Mouse (Mus musculus) hindbrain, embryonic 10.5 days (tissue): ENCODE data around the gene Vps16. TPM values are rescaled to one million over a fixed set of nuclear protein-coding genes. Genes with fewer than 3 reads are reported as not detected.

Source experiments
- DNase-seq: peaks from one replicate; pipeline ENCODE4 v3.0.0-alpha.2; 2017; ENCODE audit warnings: low spot score
- H3K27ac ChIP-seq: fragments of 300-500 bp; sonication (generic); 2 replicates; pipeline ENCODE4 v1.5.1; 2016; ENCODE audit warnings: mild to moderate bottlenecking, moderate library complexity
- H3K27me3 ChIP-seq: fragments of 300-500 bp; sonication (generic); 2 replicates; pipeline ENCODE4 v1.6.1; 2016; ENCODE audit warnings: mild to moderate bottlenecking; ENCODE audit not compliant: poor library complexity, insufficient read depth, severe bottlenecking
- H3K36me3 ChIP-seq: fragments of 300-500 bp; sonication (generic); 2 replicates; pipeline ENCODE4 v1.6.1; 2016; ENCODE audit warnings: mild to moderate bottlenecking, moderate library complexity
- H3K4me1 ChIP-seq: fragments of 300-500 bp; sonication (generic); replicated peaks from 2 replicates; pipeline ENCODE4 v1.6.1; 2016; ENCODE audit warnings: mild to moderate bottlenecking
- H3K4me3 ChIP-seq: fragments of 300-500 bp; sonication (generic); 2 replicates; pipeline ENCODE4 v1.5.1; 2016; ENCODE audit warnings: mild to moderate bottlenecking, moderate library complexity
- H3K9me3 ChIP-seq: fragments of 300-500 bp; sonication (generic); 2 replicates; pipeline ENCODE4 v1.6.1; 2016; ENCODE audit warnings: mild to moderate bottlenecking, moderate library complexity
- WGBS: fragments of 180-500 bp; shearing (Covaris S2); methylation state at CpG from one replicate; pipeline ENCODE4 v1.1.7; 2016; 5-methylcytosine and 5-hydroxymethylcytosine counted together
- polyA plus RNA-seq: library from polyadenylated mRNA; unstranded; fragments of >200 nt; fragmentation: Nextera tagmentation; extraction: Ambion mirVana; gene quantifications from 2 replicates; pipeline ENCODE4 v1.2.1, GENCODE M21; 2016

Gene Vps16
- 120 TPM in 2 replicates for polyA plus RNA-seq

- under 1% methylated on average over 58 of the region's 58 CpGs for WGBS
- H3K4me3 ChIP-seq, result peak within 1 kb of the TSS; percentile 85
- peaks cover 39% of the 10 kb centered on the region for H3K4me1 ChIP-seq
- H3K27me3 ChIP-seq, result peaks cover 7% of the 10 kb centered on the region; the same call in 1 of the 2 replicates
- peak within 1 kb of the TSS; percentile 96 for H3K27ac ChIP-seq
- peaks cover 40% of the 10 kb centered on the region for H3K36me3 ChIP-seq
- DNase-seq, result peak; percentile 95
- no peaks in the 10 kb centered on the region for H3K9me3 ChIP-seq
Observed at GRCm38 (mm10) chr2:130424126-130424853, at the start of gene Vps16, which contains the start of gene Pced1a. Gene Vps16 (plus strand): TSS chr2:130424339. Gene Pced1a (minus strand): TSS chr2:130424701.

DNA sequence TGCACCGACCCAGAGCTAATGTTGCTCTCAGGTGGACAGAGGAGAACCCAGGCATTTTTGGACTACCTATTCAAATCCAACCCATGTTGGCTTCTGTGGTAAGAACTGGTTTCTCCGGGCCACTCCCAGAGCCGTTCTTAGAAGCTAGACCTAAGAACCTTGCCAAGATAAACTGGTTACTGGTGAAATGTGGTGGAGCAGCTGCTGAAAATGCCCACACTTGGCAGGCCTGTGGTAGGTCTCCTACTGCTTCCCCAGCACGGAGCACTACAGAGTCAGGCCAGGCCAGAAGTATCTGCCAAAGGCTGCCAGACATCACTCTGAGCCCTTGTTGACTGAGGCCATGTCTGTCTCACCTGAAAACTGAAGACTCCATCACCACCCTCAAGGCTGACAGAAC lies 49.2 kb upstream of the Vps16 start:
- Histone ChIP-seq H3K4me1 (peaks cover 8% of the 10 kb centered on the region), H3K4me3 (no peak overlapping the region), H3K27ac (no peak overlapping the region), H3K9me3 (no peaks in the 10 kb centered on the region), H3K27me3 (peaks cover 4% of the 10 kb centered on the region; the same call in 1 of the 2 replicates), H3K36me3 (no peaks in the 10 kb centered on the region)
- WGBS, result 80% methylated on average over 4 of the region's 4 CpGs
- no peak for DNase-seq

- Histone ChIP-seq H3K27ac (no peak overlapping the region), H3K4me1 (no peaks in the 10 kb centered on the region), H3K36me3 (no peaks in the 10 kb centered on the region), H3K9me3 (no peaks in the 10 kb centered on the region), H3K27me3 (no peaks in the 10 kb centered on the region), H3K4me3 (no peak overlapping the region)
- 62% methylated on average over 3 of the region's 3 CpGs for WGBS
- no peak for DNase-seq
Observed at GRCm38 (mm10) chr2:130383205-130383604, 40.9 kb upstream of the Vps16 start.

DNA sequence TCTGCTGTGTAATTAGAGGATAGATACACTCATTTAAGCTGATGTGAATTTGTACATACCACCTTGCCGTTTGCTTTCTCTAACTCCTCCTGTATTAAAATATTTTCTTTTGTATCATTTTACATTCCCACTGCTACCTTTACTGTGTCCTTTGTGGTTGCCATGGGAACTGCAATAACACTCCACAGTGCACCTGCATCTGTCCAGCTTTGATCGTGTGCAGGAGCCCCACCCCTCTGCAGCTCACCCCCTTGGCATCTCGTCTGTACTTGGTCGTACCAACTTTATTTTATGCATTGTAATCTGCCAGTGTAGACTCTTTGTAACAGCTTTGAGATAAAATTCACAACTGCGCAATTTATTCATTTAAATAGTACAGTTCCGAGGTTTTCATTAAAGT lies 40.2 kb upstream of the Vps16 start:
- Histone ChIP-seq H3K4me1 (no peaks in the 10 kb centered on the region), H3K36me3 (no peaks in the 10 kb centered on the region), H3K27me3 (no peaks in the 10 kb centered on the region), H3K4me3 (no peak overlapping the region), H3K9me3 (no peaks in the 10 kb centered on the region), H3K27ac (no peak overlapping the region)
- DNase-seq, result no peak
- WGBS, result 84% methylated on average over 6 of the region's 6 CpGs

DNA sequence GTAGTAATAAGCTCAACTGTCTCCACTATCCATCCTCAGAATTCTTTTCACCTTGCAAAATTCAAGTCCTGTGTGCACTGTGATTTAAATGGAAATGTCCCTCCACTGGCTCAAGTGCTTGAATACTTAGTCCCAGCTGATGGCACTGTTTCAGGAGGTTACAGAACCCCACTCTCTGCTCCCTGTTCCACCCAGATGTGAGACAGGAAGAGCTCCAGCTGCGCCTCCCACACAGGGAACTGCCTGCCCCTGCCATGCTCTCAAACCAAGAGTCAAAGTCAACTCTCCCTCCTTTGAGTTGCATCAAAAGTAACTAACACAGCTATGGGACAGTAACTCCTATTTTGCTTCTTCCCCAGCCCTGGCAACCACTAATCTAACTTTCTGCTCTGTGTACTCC lies 37.9 kb upstream of the Vps16 start:
- H3K4me1 ChIP-seq, result no peaks in the 10 kb centered on the region
- no peak for DNase-seq
- H3K27me3 ChIP-seq, result no peaks in the 10 kb centered on the region
- H3K27ac ChIP-seq, result no peak overlapping the region
- H3K9me3 ChIP-seq, result no peaks in the 10 kb centered on the region
- WGBS, result 69% methylated on average over 1 of the region's 1 CpGs
- H3K36me3 ChIP-seq, result peaks cover 6% of the 10 kb centered on the region; the same call in 1 of the 2 replicates
- H3K4me3 ChIP-seq, result no peak overlapping the region

DNA sequence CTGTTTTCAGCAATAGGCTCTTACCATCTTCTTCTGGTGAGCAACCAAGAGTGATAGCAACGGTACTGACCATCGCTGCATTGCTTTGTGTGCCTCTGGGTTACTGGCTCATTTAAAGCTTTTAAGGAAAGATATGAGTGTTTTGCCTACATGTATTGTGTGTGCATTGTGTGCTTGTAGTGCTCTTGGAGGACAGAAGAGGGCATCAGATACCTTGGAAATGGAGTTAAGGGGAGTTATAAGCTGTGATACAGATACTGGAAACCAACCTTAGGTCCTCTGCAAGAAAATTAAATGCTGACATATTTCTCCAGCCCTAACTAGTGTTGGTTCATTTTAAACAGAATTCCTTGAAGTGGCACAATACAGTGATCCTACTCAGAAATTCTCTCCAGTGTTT lies 35.3 kb upstream of the Vps16 start:
- no peaks in the 10 kb centered on the region for H3K4me1 ChIP-seq
- 78% methylated on average over 2 of the region's 2 CpGs for WGBS
- DNase-seq, result no peak

GRCm38 (mm10) chr2:130390993-130391625 lies 33.0 kb upstream of the Vps16 start:
- no peaks in the 10 kb centered on the region for H3K9me3 ChIP-seq
- 87% methylated on average over 11 of the region's 11 CpGs for WGBS

More for the DNA sequence above, 35.3 kb upstream of the Vps16 start:
- H3K4me3 ChIP-seq, result no peak overlapping the region
- H3K36me3 ChIP-seq, result peaks cover 21% of the 10 kb centered on the region
- H3K9me3 ChIP-seq, result no peaks in the 10 kb centered on the region
- H3K27ac ChIP-seq, result no peak overlapping the region
- no peaks in the 10 kb centered on the region for H3K27me3 ChIP-seq

DNA sequence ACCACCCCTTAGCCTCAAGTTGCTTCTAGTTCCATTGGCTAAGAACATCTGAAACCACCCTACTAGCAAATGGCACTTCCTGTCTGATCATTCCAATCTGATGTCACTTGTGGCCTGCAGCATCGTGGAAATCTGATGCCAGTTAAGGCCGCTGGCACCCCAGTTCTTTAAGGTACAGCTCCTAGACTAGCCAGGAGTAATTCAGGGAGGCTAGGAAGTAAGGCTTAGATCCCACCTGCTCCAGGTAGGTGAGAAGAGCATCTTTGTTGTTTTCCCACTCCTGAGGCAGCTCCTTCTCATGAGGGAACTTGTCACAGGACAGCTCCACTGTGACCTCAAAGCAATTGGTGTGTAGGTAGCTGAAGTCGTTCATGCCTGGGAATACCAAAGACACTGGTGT lies 31.3 kb upstream of the Vps16 start:
- Histone ChIP-seq H3K27ac (no peak overlapping the region), H3K27me3 (peaks cover 2% of the 10 kb centered on the region), H3K9me3 (no peaks in the 10 kb centered on the region), H3K36me3 (peaks cover 33% of the 10 kb centered on the region), H3K4me3 (no peak overlapping the region), H3K4me1 (peaks cover 20% of the 10 kb centered on the region)
- no peak for DNase-seq
- WGBS, result 88% methylated on average over 3 of the region's 3 CpGs

More at GRCm38 (mm10) chr2:130390993-130391625, 33.0 kb upstream of the Vps16 start:
- Histone ChIP-seq H3K4me3 (no peak overlapping the region), H3K27me3 (no peaks in the 10 kb centered on the region), H3K36me3 (peaks cover 33% of the 10 kb centered on the region), H3K27ac (no peak overlapping the region), H3K4me1 (peaks cover 2% of the 10 kb centered on the region)
- no peak for DNase-seq

- DNase-seq, result no peak
Observed at GRCm38 (mm10) chr2:130395696-130396095, 28.4 kb upstream of the Vps16 start.

DNA sequence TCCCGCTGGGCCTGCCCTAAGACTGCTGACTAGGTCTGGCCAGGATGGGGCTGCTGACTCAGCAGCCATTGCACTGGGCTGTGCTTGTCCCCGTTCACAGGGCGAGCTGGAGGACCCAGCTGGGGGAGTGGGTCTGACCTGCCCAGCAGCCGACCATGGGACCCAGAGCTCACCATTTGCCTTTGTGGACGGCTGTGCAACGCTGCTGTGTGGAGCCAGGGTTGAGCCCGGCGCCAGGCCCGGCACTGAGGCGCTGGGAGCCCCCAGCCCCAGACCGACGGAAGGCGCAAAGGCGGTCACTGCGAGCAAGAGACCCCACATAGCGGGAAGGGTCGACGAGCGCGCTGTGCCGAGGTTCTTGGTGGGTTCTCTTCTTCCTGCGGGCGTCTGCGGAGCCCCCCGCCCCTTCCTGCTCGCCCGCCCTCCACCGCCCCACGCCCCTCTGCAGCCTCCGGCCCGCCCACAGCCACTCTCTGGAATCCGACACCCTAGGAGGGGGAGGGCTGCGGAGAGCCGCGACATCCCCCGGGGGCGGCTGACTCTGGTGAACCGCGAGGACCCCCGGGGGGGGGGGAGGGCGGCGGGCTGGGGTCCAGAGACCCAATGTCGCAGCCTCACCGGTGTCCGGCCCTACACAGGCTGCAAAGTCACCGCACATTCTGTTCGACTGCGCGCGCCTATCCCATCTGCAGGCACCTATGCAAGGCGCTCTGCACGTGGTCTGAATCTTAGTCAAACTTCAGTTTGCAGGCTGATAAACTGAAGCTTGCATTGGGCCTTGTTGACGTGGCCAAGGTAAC lies 26.8 kb upstream of the Vps16 start, which contains the start of gene Cpxm1:
Gene Cpxm1 (minus strand): TSS at position 389 of the 800 bp plus-strand sequence.
- peak within 1 kb of the TSS; percentile 90 for H3K27ac ChIP-seq
- H3K4me1 ChIP-seq, result peaks cover 36% of the 10 kb centered on the region
- under 1% methylated on average over 51 of the region's 53 CpGs for WGBS

More at GRCm38 (mm10) chr2:130395696-130396095, 28.4 kb upstream of the Vps16 start:
- peaks cover 29% of the 10 kb centered on the region for H3K4me1 ChIP-seq
- no peak overlapping the region for H3K27ac ChIP-seq
- 94% methylated on average over 11 of the region's 11 CpGs for WGBS
- H3K36me3 ChIP-seq, result peaks cover 29% of the 10 kb centered on the region
- peaks cover 19% of the 10 kb centered on the region for H3K27me3 ChIP-seq
- H3K9me3 ChIP-seq, result no peaks in the 10 kb centered on the region
- no peak overlapping the region for H3K4me3 ChIP-seq

DNA sequence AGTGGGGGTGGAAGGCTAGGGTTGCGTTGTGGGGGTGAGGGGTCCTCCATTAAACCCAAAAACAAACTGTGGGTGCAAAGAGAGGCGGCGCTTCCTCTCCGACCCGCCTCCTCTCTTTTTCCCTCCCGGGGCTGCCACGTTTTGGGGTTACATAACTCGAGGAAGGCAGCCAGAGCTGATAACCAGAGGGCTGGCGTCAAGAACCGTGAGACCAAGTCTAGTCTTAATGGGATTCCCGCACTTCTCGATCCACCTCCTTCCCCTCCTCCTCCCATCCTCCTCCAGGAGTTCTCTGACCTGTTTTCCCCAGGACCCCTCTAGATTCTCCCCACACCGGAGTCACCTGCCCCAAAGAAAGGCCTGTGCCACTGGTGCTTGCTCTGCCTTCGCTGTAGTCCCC lies 26.0 kb upstream of the Vps16 start:
- H3K36me3 ChIP-seq, result peaks cover 18% of the 10 kb centered on the region
- peak; percentile 8 for DNase-seq
- H3K4me3 ChIP-seq, result peak overlapping the region; percentile 70
- peaks cover 19% of the 10 kb centered on the region for H3K27me3 ChIP-seq
- 16% methylated on average over 14 of the region's 14 CpGs for WGBS
- peak overlapping the region; percentile 90 for H3K27ac ChIP-seq
- no peaks in the 10 kb centered on the region for H3K9me3 ChIP-seq
- peaks cover 36% of the 10 kb centered on the region for H3K4me1 ChIP-seq

More for the DNA sequence above, 26.8 kb upstream of the Vps16 start, which contains the start of gene Cpxm1:
- Histone ChIP-seq H3K36me3 (peaks cover 23% of the 10 kb centered on the region), H3K9me3 (no peaks in the 10 kb centered on the region), H3K27me3 (peaks cover 19% of the 10 kb centered on the region), H3K4me3 (peak within 1 kb of the TSS; percentile 70)
- peak; percentile 81 for DNase-seq

GRCm38 (mm10) chr2:130400046-130400445 lies 24.1 kb upstream of the Vps16 start:
- H3K4me3 ChIP-seq, result no peak overlapping the region
- H3K27me3 ChIP-seq, result peaks cover 19% of the 10 kb centered on the region
- WGBS, result 92% methylated on average over 1 of the region's 1 CpGs
- peaks cover 36% of the 10 kb centered on the region for H3K4me1 ChIP-seq
- H3K9me3 ChIP-seq, result no peaks in the 10 kb centered on the region
- DNase-seq, result no peak
- no peak overlapping the region for H3K27ac ChIP-seq
- H3K36me3 ChIP-seq, result no peaks in the 10 kb centered on the region
